Mouse (Mus musculus) embryonic fibroblast, embryonic 13.5 days (primary cell): ENCODE data around the gene Lpar2.

Source experiments
- CTCF ChIP-seq: IDR thresholded peaks from 2 replicates; pipeline ENCODE4 v1.5.1; 2011; ENCODE audit warnings: mild to moderate bottlenecking, control low read depth, low read length, moderate library complexity, borderline replicate concordance; ENCODE audit not compliant: insufficient read depth
- POLR2A ChIP-seq: IDR thresholded peaks from 2 replicates; pipeline ENCODE4 v1.6.1; 2011; ENCODE audit warnings: low read depth, mild to moderate bottlenecking, control low read depth, low read length, moderate library complexity

DNA sequence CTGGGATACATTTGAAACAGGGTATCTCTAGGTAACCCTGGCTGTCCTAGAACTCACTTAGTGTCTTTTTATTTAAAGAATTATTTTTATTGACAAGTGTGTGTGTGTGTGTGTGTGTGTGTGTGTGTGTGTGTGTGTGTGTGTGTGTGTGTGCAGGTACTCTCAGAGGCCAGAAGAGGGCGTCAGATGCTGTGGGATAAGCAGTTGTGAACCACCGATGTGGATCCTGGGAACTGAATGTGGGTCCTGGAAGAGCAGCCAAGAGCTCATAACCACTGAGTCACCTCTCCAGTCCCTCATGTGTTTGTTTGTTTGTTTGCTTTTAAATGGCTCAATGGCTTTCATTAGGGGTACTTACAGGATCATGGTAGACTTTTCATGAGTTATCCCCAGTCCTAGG, 7.3 kb upstream of the Lpar2 start:
- TF ChIP-seq CTCF (no peak), POLR2A (no peak)
